Mouse (Mus musculus): ENCODE measurements around the gene Pabpc4.
A peak's percentile ranks its signal among the peaks of the same experiment; 100 is the strongest.

Gene Pabpc4

GRCm38 (mm10) chr4:123248971-123249567 is 13.1 kb upstream of the Pabpc4 start:
- peak; percentile 99 for DNase-seq

- DNase-seq, result peak; percentile 94
Observed at GRCm38 (mm10) chr4:123252214-123252613, 9.9 kb upstream of the Pabpc4 start.

GRCm38 (mm10) chr4:123254617-123255016 is 7.5 kb upstream of the Pabpc4 start:
- DNase-seq, result peak; percentile 72

GRCm38 (mm10) chr4:123260071-123260746 is 1.9 kb upstream of the Pabpc4 start:
- no peak for DNase-seq

- no peak for DNase-seq
Observed at GRCm38 (mm10) chr4:123271063-123271462, 8.9 kb downstream of the Pabpc4 start.

GRCm38 (mm10) chr4:123280117-123280516 is 18.0 kb downstream of the Pabpc4 start:
- DNase-seq, result peak; percentile 76

GRCm38 (mm10) chr4:123282500-123282899 is 20.3 kb downstream of the Pabpc4 start:
- DNase-seq, result peak; percentile 99

- DNase-seq, result peak; percentile 97
Observed at GRCm38 (mm10) chr4:123282915-123283674, 20.9 kb downstream of the Pabpc4 start.

GRCm38 (mm10) chr4:123283675-123284064 is 21.5 kb downstream of the Pabpc4 start:
- DNase-seq, result peak; percentile 95

- peak; percentile 93 for DNase-seq
Observed at GRCm38 (mm10) chr4:123284731-123285624, 22.8 kb downstream of the Pabpc4 start.

GRCm38 (mm10) chr4:123286790-123287189 is 24.6 kb downstream of the Pabpc4 start:
- DNase-seq, result no peak

- DNase-seq, result peak; percentile 75
Observed at GRCm38 (mm10) chr4:123289038-123289437, 26.9 kb downstream of the Pabpc4 start.

- peak; percentile 81 for DNase-seq
Observed at GRCm38 (mm10) chr4:123292390-123292789, 30.2 kb downstream of the Pabpc4 start.

GRCm38 (mm10) chr4:123292989-123293388 is 30.8 kb downstream of the Pabpc4 start:
- DNase-seq, result peak; percentile 88

- peak; percentile 91 for DNase-seq
Observed at GRCm38 (mm10) chr4:123293661-123294443, 31.7 kb downstream of the Pabpc4 start.

GRCm38 (mm10) chr4:123295026-123295425 is 32.9 kb downstream of the Pabpc4 start:
- DNase-seq, result peak; percentile 89

- peak; percentile 91 for DNase-seq
Observed at GRCm38 (mm10) chr4:123295516-123296147, 33.5 kb downstream of the Pabpc4 start.

- DNase-seq, result peak; percentile 79
Observed at GRCm38 (mm10) chr4:123296148-123296534, 34.0 kb downstream of the Pabpc4 start.

GRCm38 (mm10) chr4:123297195-123297960 is 35.2 kb downstream of the Pabpc4 start:
- DNase-seq, result peak; percentile 91

- DNase-seq, result peak; percentile 97
Observed at GRCm38 (mm10) chr4:123298226-123298625, 36.1 kb downstream of the Pabpc4 start.

All from heart, adult 11 months (tissue).